Mouse (Mus musculus) adrenal gland, adult 18-20 months (tissue): ENCODE measurements around the gene Slc2a9. TPM values are rescaled to one million over a fixed set of nuclear protein-coding genes. Genes with fewer than 3 reads are reported as not detected.

Experiments
- DNase-seq, 2 experiments: peaks; one replicate each; pipeline ENCODE4 v3.0.0; 2021 to 2022; ENCODE audit warnings: low spot score in 2 of 2
- total RNA-seq, 2 experiments: library from RNA; stranded (reverse); gene quantifications; 1 replicate in 1 of 2; 2 replicates in 1 of 2; pipeline ENCODE4 v1.2.3; 2021

Slc2a9 gene
- total RNA-seq, 2 experiments from 2014 or later: 2.0 to 2.6 TPM

DNA sequence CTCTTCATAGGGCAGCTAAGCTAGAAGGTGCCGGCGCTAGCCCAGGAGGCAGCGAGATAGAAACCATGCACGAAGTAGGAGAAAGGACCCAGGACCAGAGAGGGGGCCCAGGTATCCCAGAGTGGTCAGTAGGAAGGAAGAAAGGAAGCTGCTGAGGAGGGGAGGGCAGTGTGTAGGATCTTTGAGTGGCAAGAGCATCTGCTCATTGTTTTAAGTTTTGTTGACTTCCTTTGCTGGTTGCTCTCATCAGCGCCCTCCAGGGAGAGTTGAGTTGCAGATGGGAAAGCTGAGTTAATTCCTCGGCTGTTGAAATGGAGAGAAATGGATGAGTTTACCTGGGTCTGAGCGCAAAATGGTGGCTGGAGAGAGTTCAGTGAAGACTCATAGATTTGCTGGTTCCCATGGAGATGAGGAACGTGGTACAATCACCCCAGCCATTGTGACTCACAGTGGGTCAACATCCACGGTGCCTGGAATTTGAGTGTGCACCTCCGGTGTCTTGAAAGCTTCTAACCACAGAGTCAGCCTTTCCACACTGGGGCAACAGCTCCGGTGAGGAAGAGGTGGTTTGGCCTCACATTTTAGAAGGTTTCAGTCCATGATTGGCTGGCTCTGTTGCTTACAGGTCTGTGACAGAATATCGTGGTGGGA lies 201.1 kb downstream of the Slc2a9 start:
- no peak for DNase-seq

Other genes with a start within 250 kb of the Slc2a9 start
- gene Tmem128, start 243.0 kb downstream of the Slc2a9 start, total RNA-seq: 10 to 100 TPM; 36.1 to 39.2 TPM
- gene Otop1, start 227.2 kb downstream of the Slc2a9 start, total RNA-seq: 10 to 100 TPM; 38.4 to 96.2 TPM
- gene Drd5, start 183.8 kb downstream of the Slc2a9 start, total RNA-seq: not detected
- gene Wdr1, start 60.1 kb upstream of the Slc2a9 start, total RNA-seq: 100 to 1,000 TPM; 123 to 153 TPM
- 1 to 10 TPM; 3.3 to 3.4 TPM for gene Zfp518b, start 181.7 kb upstream of the Slc2a9 start, total RNA-seq